Mouse (Mus musculus): Measurements from ENCODE around the gene Thrap3.

Gene Thrap3

DNA sequence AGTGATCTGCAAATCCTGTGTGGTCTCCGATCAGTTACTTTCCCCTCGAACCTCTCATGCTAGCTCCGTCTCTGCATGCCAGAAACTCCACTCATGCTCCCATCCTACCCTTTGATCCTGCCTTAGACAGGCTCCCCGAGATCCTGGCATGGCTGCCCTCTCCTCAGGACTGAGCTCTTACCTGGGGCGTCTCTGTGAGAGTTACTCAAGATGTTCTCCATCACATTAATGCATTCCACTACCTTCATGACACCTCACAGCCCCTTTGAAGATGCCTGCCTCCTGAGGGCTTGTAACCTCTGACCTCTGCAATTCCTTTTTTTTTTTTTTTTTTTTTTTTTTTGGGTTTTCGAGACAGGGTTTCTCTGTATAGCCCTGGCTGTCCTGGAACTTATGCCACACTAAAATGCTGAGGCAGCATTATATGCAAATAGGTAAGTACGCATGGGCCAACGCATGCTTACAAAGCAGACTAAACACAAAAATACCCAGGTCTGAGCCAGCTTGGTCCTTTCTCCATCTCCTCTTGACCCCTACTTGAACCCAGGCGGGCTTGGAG is 55.5 kb downstream of the Thrap3 start:
- DNase-seq (ENCODE audit: low read depth, low spot score), result no peak

GRCm38 (mm10) chr4:126145396-126145795 is 57.2 kb downstream of the Thrap3 start:
- DNase-seq (ENCODE audit: low read depth, low spot score), result no peak

DNA sequence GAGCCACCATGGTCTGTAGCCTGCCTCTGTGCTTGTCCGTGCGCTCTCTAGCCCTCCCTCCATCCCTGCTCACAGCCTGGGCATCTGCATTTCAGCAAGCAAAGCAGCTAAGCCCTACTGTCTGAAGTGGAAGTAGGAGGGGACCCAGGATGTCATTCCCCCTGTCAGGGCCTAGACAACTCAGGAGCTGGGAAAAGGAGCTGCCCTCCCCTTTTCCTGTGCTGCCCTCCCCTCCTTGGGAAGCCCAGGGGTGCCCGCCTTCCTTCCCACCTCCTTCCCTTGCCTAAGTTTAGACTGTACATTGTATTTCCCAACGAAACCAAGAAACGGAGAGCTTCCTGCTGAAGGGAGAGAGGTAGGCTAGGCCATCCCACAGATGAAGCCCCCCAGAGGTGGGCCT is 61.5 kb downstream of the Thrap3 start:
- no peak for DNase-seq (ENCODE audit: low read depth, low spot score)

GRCm38 (mm10) chr4:126137773-126138172 is 64.8 kb downstream of the Thrap3 start:
- no peak for DNase-seq (ENCODE audit: low read depth, low spot score)

GRCm38 (mm10) chr4:126134639-126135038 is 67.9 kb downstream of the Thrap3 start:
- DNase-seq (ENCODE audit: low read depth, low spot score), result no peak

DNA sequence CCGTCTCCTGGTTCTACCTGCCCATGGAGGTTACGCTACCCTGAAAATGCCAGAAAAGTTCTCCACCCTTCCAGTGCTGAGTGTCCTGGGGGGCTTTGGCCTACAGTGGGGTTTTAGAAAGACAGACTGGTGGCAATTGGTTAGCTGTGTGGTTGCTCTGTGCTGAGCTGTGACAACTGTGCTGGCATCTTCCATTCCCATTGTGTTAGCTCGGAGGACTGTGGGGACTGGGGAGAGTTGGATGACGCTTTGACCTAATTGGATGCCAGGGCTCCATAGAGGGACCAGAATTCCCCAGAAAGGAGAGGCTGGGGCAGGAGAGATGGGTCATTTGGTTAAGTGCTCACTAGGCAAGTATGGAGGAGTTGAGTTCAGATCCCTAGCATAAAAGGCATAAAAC is 68.3 kb downstream of the Thrap3 start:
- DNase-seq (ENCODE audit: low read depth, low spot score), result no peak

DNA sequence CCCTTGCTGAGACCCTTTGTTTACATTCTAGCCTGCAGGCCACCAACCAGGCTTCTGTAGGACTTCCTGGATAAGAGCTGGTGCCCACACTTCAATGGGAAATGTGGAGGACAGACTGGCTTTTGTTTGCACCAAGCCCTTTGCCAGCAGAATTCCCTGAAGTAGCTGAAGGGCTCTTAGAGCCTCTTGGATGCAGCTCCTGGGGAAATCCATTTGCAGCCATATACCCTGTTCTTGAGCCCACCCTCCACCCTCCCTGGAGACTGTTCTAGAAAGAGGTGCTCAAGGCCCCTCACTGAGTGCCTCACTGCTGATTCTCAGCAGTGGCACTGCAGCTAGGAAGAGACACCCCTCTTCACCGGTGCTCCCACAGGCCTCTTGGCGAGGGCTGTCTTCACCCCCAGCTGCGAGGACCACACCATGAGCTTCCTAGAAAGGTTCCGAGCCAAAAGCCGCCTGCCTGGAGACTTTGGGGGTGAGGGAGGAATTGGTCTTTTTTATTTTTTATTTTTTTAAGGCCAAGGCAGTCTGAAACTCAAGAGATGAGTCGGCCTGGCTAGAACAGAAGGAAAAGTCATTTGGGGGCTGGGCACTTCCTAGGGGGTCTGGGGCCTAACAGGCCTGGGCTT is 69.8 kb downstream of the Thrap3 start:
- DNase-seq (ENCODE audit: low read depth, low spot score), result no peak

GRCm38 (mm10) chr4:126131290-126132121 is 71.1 kb downstream of the Thrap3 start:
- DNase-seq (ENCODE audit: low read depth, low spot score), result no peak

DNA sequence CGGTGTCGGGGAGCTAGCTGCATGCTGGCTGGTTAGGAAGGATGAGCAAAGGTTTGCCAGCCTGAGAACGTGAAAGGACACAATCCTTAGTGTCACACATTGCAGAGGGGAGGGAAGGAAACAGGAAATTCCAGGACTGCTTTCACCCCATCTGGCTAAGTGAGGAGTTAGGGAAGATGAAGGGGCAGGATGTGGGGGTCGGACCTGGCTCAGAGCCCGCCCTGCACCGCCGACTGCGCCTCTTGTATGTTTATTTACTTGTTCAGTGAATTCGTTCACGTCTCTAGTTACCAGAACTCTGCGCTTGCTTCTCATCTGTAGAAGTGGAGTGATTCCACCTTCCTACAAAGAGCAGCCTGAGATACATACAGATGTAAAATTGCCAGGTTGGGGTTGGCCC is 72.1 kb downstream of the Thrap3 start:
- no peak for DNase-seq (ENCODE audit: low read depth, low spot score)

- DNase-seq (ENCODE audit: low read depth, low spot score), result peak; percentile 39
Observed at GRCm38 (mm10) chr4:126123309-126124040, 79.1 kb downstream of the Thrap3 start.

GRCm38 (mm10) chr4:126120506-126120905 is 82.1 kb downstream of the Thrap3 start:
- DNase-seq (ENCODE audit: low read depth, low spot score), result no peak

- no peak for DNase-seq (ENCODE audit: low read depth, low spot score)
Observed at GRCm38 (mm10) chr4:126120052-126120451, 82.5 kb downstream of the Thrap3 start.

- DNase-seq (ENCODE audit: low read depth, low spot score), result no peak
Observed at GRCm38 (mm10) chr4:126119051-126119450, 83.5 kb downstream of the Thrap3 start.

GRCm38 (mm10) chr4:126118651-126119050 is 83.9 kb downstream of the Thrap3 start:
- no peak for DNase-seq (ENCODE audit: low read depth, low spot score)

- DNase-seq (ENCODE audit: low read depth, low spot score), result no peak
Observed at GRCm38 (mm10) chr4:126117116-126117515, 85.4 kb downstream of the Thrap3 start.

GRCm38 (mm10) chr4:126115871-126116521 is 86.6 kb downstream of the Thrap3 start:
- DNase-seq (ENCODE audit: low read depth, low spot score), result no peak

DNA sequence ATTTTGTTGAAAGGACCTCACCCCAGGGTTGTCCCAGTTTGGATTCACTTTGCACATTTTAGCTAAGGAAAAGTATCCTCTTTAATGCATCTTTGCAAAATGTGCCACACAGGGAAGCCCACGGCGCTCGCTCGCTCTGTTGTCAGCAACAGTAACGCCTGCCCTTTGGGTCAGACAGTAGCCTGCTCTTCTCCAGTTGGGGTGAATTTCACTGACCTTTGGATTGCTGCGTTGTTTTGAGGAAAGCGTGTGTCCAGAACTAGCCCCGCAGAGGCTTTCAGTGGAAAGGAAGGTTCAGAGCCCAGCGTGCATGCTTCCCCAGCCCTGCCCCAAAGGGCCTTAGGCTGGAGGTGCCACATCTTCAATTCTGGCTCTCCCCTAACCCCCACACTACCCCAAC is 87.1 kb downstream of the Thrap3 start:
- no peak for DNase-seq (ENCODE audit: low read depth, low spot score)
